Mouse (Mus musculus) cerebral cortex, adult 2 months (tissue): Measurements from ENCODE around the gene Usp44.

Source experiments
- WGBS: fragments of 180-500 bp; shearing (Covaris S2); methylation state at CpG from one replicate; pipeline ENCODE4 v1.1.7; 2018; 5-methylcytosine and 5-hydroxymethylcytosine counted together

The Usp44 gene

DNA sequence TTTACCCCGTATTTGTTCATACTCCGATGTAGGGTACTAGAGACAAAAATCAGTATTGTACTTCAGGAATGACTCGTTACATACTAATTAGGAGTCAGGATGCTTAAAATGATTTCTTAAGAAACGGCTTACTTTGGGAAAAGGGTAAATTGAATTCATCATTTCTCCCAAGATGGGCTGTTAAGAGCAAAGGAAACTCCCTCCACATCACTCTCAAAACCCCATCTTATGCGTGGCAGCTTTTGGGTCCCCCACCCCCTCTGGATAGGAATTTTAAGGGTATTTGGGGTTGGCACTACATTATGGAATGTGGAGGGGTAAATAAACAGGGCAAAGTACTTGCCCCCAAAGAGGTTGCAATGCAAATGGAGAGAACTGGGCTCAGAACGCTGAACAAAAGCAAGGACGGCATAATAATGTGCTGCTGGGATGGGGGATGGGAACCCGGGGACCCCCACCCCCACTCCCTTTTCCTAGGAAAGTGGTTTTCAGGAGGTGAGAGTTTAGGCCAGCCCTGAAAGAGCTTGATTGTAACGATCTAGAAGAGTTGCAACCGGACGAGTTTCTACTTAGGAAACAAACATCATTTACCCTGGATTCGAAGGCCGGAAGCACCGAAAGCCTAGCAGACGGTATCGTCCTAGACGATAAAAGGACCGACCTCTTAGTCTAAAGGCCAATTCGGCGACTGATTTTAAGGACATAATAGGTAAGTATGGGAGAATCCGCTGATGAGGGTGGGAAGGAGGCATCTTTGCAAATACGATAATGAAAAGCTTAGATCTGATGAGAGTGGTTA lies at the start of gene Usp44:
TSS of gene Usp44 (plus strand) at position 625 of the 799 bp plus-strand sequence.
- WGBS = 43% methylated on average over 22 of the region's 22 CpGs

DNA sequence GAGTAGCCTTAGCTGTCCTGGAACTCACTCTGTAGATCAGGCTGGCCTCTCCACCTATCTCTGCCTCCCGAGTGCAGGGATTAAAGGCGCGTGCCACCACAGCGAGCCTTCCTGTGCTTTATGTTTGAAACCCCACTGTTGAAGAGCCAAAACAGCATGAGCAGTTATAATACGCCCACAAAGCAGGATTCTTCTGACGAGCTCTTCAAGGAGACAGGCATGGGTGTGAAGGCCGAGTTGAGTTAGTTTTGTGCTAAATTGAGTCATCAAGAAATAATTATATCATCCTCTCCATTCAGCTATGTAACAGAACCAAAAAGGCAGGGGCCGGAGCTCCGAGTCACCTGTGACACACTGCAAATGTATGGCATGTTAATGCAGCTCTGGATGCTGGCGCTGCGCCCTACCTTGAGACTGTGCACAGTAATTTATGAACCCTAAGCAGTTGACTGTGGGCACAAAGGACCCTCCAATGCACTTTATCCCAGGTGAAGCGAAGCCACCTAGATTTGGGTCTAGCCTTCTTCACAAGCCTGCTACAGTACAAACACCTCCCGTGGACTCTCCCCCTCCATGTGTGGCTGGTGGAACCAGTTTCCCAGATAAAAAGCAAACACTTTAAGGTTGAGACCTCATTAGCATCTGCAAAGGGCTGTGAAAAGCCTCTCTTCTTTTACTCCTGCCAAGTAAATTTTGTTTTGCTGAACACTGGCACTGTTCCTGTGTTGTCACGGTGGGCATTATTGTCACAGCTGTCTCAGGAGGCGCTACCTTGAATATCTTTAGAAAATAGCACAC lies 47.9 kb upstream of the Usp44 start:
- WGBS = 42% methylated on average over 15 of the region's 15 CpGs

DNA sequence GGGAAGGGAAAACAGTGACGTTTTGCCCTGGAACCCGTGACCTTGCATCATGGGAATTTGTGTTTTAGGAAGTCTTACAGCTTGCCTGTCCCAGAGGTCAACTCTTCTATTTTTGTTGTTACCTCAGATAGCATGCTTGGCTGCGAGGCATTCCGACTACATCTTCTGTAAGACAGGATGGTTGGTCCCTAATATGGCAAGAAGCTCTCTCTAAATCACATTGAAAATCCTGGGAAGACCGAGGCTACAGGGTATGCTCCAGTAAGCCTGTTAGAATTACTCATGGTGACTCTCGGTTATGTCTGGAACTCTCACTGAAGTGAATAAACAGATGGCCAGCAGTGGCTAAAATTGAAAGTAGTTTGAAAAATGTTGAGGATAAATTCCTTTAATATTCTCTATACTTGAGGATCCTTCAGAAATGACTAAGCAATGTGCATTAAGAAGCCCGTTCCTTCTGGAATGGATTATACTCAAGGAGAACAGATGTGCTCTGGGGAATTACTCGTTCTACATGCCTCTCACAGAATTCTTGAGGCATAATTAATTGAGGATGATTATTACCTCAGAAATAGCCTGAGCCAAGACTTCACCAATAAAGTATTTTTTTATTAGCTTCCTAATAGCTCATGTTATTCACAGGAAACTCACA lies 31.5 kb upstream of the Usp44 start:
- 64% methylated on average over 8 of the region's 8 CpGs for WGBS

DNA sequence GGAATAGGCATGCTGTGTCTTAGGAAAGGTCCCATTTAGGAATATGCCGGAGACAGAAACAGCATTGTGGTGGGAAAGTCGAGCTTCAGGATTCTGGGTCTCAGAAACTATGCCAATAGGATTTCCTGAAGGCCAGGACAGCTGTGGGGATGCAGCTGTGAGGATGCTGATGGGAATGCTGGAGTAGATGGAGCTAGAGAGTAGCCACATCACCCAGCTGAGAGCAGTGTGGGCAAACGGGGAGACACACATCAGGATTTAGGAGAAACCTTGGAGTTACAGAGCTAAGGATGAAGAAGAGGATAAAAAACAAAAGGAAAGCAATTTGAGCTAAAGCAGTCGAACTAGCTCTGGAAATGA lies 31.0 kb upstream of the Usp44 start:
- WGBS = 64% methylated on average over 4 of the region's 4 CpGs

DNA sequence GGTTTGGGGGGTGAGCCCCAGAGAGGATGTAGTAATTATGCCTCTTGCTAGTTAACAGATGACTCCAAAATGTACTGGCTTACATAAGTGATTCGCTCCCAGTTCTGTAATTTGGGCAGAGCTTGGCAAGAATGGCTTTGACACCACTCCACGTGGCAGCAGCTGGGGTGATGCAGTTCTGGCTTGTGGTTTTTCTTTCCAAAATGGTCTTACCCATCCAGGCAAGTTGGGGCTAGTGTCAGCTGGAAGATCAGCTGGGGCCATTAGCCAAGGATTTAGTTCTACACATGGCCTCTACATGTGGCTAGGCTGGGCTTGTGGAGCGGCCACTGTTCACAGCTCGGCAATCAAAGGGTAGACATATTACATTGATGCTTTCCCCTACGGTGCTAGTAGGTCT lies 30.5 kb upstream of the Usp44 start:
- 79% methylated on average over 5 of the region's 5 CpGs for WGBS

DNA sequence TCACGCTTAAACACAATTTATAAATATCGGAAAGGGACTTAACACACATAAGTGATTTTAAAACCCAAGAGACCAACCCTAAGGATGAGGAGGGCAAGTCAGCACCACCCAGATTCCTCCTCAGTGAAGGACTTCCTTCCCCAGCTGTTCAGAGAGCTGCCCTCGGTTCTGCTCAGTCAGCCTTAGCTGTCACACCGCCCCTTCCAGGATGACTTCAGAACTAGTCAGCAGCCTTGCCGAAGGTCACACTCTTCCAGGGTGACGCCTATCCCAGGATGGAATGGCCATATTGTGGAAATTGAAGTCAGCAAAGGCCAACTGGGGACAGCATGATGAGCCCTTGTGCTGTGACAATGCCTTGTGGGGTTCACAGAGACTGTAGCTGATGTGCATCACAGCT lies 28.2 kb upstream of the Usp44 start:
- WGBS = 81% methylated on average over 6 of the region's 6 CpGs

DNA sequence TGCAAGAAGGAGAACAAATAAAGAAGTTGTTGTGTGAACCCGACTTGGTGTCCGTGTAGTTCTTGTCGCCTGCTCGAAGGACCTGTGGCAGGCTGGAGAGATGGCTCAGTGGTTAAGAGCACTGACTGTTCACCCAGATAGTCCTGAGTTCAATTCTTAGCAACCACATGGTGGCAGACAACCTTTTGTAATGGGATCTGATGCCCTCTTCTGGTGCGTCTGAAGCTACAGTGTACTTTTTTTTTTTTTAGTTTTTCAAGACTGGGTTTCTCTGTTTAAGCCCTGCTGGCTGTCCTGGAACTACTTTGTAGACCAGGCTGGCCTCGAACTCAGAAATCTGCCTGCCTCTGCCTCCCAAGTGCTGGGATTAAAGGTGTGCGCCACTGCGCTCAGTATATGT lies 21.9 kb upstream of the Usp44 start:
- 95% methylated on average over 8 of the region's 8 CpGs for WGBS

DNA sequence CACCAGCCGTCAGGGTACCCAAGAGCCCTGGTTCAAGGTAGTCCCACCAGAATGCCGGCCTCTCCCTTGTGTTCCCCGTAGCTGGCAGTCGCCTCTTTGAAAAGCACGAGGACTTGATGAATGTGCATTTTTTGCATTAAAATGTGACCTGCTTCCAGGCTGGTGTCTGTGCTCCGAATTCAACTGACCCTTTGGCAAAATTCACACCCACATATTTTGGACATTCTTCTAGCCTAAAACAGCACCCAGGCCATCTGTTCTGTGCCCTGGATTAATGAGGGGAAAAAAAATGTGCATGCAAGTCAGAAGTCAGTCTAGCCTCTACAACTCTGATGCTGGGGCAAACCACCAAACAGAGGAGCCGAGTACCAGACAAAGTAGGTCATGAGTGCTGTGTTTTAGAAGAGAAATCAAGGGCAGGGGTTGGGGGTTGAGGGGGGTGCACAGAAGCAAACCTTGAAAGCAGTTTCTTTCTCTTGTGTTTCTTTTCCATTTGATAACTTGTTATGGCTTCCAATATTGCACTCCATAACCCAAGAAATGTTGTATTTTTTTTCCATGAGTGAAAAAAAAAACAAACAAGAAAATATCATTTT lies 20.7 kb upstream of the Usp44 start:
- WGBS = 63% methylated on average over 7 of the region's 7 CpGs

DNA sequence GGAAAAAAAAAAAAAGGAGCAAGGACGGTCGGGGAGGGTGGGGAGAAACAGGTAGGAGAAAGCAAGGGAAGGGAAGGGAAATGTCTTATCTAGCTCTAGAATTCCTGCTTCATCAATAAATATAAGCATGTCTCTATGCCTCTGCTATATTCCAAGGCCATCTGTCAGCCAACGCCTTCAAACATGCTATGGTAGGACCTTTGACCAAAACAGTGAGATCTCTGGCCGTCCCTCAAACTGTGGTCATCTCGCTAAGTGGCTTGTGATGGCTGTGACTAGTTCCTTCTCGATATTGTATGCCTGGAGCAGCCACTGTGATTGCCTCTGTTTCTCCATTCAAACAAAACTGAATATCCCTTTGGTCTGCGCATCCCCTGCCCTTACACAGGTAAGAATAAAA lies 19.3 kb upstream of the Usp44 start:
- WGBS = 92% methylated on average over 7 of the region's 7 CpGs

DNA sequence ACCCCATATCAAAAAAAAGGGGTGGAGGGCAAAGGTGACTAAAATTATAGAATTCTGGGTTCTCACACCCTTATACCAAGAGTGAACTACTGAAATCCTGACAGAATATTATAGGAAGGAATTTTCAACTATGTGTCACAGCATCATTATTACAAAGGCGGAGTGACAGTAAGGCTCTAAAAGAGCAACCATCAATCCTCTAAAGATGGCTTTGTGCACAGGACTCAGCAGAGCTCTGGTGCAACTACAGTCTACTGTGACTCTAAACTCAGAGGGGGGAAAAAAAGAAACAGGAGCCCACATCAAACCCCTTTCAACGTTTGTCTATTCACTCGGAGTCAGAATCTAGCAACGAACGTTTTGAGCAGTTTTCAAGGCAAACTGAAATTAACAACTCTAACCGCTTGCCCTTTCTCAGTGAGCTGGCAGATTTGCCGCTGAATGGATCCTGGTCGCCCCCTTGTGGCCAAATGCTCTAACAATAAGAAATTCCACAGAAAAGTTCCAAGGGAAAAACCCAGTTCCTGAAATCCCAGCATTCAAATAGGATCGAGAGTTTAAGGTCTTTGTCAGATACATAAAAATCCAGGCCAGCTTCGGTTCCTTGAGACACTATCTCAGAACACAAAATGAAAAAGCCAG lies 18.5 kb upstream of the Usp44 start:
- WGBS = 4% methylated on average over 10 of the region's 10 CpGs

DNA sequence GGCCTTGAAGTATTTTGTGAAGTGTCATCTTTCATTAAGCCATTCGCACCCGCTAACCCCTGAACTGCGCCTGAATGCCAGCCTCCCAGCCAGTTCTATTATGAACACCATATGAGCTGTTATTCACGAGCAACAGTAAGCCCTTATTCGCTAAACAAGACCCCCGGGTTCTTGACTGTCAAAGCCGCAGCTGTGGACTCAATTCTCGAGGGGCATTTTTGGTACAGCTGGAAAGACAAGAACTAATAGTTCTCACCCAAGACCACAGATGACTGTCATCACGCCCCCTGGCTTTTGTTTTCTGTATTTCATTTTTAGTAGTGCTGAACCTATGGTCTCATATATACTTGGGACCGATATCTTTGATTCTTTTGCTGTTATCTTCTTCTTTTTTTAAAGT lies 17.6 kb upstream of the Usp44 start:
- WGBS = 56% methylated on average over 10 of the region's 10 CpGs

DNA sequence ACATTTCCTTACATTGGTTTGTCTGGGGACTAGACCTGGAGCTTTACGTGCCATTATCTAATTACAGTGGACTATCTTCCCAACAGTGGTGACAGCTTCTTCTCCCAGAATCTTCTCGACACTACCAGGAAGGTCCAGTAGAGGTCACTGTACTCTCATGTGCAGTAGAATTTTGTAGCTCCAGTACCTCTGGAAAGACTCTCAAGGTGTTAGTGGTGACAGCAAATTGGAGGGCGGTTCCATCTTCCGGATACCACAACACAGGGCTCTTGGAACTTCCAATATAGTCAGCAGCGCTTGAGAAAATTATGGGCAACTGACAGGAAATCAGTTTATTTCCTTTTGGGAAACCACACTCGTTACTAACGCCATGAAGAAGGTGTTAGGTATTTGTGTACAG lies 12.7 kb upstream of the Usp44 start:
- WGBS = 43% methylated on average over 7 of the region's 7 CpGs

DNA sequence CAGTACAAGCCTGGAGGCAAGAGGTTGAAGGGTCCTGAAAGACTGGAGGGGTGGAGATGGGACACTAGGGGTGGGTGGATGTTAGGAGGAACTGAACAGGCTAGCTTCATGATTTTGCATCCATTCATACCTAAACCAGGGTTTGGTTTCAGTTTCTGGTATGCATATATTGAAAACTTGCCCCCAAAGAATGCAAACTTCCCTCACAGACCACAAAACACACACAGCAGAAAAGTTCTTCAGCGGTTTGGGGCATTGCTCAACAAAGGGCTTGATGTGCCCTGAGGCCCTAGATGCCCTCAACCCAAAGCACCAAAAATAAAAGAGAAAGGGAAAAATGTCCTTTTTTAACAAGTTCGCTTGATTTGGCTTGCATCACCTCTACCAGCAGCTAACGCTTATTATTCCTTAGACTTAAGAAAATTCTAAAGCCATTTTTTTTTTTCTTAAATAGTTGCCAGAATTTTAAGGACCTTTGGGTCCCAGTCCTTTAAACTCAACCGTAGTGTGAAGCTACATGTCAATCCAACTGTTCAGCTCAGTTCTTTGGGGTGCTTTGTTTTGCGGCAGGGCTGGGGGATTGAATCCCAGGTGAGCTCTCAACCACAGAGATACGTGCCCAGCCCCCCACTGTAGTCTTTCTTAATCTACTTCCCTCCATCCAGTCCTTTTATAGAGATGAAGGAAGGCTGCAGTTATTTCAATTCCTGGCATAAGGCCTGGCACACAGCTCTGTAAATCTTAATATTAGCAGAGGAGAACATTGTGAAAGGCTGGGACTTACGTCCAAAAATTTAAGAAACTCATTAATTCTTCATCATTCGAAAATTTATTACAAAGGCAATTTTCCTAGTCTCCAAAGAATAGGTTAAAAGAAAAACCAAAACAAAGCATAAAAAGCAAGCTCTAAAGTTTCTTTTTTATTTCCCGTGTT lies 1.2 kb upstream of the Usp44 start:
- WGBS = 79% methylated on average over 9 of the region's 9 CpGs

DNA sequence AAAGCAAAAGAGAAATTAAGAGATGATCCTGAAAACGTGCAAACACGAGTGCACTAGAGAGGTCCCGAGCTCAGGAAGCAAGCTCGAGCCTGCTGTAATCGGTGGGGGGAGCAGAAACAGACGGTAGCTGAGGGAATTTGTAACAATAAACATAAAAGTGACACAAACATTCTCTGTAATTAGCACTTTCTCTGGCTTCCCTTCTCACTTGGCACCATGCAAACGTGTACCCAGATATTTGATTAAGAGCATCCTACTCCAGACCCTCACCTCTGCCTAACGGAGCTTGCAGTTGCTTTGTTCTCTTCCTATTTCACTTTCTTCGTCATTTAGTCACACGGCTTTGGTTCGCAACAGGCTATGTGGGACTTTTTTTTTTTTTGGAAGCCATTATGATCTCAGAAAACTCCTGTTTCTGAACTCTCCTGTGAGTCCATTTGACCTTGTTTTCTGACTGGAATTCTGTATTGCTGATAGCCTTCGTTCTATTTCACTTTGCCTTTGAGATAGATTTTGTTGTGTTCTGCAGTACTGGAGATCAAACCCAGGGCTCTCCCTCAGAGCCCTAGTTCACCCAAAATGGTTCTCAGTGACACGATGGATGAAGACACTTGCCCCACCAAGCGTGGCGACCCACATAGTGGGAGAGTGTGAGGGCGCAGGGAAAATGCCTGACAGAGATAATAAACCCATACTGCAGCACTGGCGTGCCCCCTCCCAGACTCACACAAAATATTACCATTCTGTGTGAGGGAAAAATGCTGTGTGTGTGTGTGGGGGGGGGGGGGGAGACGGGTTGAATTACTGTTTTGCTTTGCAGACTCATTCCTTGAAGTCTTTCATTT lies 597 bp downstream of the Usp44 start:
- WGBS = 39% methylated on average over 18 of the region's 18 CpGs

DNA sequence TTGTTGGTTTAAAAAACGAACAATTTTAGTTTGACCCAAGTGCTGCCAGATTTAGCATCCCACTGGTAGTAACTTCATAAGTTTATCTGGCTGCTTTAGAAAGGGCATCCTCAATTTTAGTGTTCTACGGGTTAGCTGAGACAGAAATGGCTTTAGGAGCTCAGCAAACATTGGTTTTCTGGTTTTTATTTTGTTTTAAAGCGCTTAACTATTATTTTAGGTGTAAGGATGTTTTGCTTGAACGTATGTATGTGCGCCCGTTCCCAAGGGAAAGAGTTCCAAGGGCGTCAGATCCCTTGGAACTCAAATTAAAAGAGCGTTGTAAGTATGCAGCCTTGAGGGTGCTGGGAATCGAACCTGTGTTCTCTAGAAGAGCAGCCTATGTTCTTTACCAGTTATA lies 1.5 kb downstream of the Usp44 start:
- WGBS = 55% methylated on average over 9 of the region's 9 CpGs

DNA sequence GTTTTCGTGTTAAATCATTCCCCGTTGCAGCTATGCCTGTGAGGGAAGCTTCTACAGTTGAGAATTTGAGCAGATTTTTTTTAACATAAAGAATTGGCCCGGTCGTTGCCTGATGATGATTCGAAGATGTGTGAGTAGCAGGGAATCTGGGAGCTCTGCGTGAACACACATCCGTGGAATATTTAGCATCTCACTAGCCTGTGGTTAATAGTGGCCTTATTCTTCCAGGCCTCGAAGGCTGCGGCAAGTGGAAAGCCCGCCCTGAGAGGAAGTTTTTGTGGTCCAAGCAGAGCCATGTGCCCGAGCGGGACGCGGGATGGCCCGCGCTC lies 2.0 kb downstream of the Usp44 start:
- 5% methylated on average over 16 of the region's 16 CpGs for WGBS

DNA sequence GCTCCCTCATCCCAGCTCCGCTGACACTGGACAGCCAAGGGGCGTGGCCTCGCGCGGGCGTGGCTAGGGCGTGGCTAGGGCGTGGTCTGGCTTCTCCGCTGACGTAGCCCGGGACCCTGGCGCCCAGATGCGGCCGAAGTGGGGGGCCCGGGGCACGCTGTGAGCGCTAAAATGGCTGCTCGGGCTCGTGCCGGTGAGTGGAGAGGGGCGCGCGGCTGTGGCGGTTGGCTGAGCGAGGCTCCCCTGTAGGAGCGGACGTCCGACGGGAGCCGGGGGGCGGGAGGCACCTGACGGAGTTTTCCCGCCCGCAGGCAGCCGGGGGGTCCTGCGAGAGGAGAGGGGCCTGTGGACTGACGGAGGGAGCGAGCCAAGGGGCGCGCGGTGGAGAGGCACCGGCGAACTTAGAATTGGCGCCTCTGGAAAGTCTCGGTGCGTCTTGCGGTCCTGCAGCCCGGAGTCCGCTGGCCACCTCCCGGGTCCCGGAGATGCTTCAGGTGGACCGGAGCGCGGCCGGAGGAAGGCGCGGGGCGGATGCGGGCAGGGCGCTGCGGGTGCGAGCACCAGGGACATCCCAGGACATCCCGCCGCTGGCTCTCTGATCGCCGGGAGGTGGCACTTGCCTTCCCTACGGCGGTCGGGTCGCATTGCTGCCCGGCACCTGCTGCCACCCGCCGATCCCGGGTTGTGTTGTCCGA lies 2.5 kb downstream of the Usp44 start:
- WGBS = under 1% methylated on average over 74 of the region's 75 CpGs

DNA sequence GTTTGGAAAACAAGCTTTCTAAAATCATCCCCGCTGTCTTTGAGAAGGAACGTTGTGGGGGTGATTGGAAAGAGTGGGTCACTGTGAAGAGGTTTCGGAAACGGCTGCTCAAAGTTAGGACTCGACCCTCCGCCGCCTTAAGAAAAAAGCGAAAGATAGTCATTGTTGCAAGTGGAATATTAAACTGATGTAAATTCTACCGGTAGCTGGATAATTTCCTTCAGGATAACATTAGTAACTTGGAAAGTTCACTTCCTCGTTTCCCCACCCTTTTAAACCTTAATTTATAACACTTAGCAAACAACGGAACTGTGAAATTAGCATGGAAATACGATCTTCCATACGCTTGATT lies 3.0 kb downstream of the Usp44 start:
- WGBS = 14% methylated on average over 13 of the region's 13 CpGs

DNA sequence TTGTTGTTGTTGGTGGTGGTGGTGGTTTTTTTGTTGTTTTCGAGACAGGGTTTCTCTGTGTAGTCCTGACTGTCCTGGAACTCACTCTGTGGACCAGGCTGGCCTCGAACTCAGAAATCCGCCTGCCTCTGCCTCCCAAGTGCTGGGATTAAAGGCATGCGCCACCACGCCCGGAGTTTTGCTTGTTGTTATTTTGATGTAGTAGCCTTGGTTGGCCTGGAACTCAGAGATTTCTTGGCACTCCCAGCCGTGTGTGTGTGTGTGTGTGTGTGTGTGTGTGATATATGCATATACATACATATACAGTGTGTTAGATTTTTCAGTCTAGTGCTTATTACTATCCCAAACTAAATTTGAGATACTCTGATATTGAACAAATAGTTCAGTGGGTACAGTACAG lies 3.8 kb downstream of the Usp44 start:
- 92% methylated on average over 7 of the region's 7 CpGs for WGBS
